Mouse (Mus musculus) CH12.LX (cell line): ENCODE measurements around the gene Serpinh1. TPM values are rescaled to one million over a fixed set of nuclear protein-coding genes. Genes with fewer than 3 reads are reported as not detected.

ENCODE experiments used
- DNase-seq: peaks from one replicate; pipeline ENCODE4 v3.0.0-alpha.2; 2013; ENCODE audit errors: extremely low read depth
- H3K27ac ChIP-seq: 2 replicates; pipeline ENCODE4 v1.5.1; 2012; ENCODE audit warnings: low read depth, mild to moderate bottlenecking, control low read depth, moderate library complexity; ENCODE audit not compliant: insufficient read depth
- H3K27me3 ChIP-seq: replicated peaks from 2 replicates; pipeline ENCODE3; 2012; ENCODE audit warnings: inconsistent platforms
- H3K36me3 ChIP-seq, 2 experiments: replicated peaks in 1 of 2; 2 replicates each; pipeline versions ENCODE3 to v1.6.1; 2012; ENCODE audit warnings: inconsistent platforms in 1 of 2, low read length in 1 of 2, mild to moderate bottlenecking in 1 of 2, mixed read lengths in 1 of 2, moderate library complexity in 1 of 2; ENCODE audit not compliant: control insufficient read depth in 1 of 2, insufficient read depth in 1 of 2
- H3K4me1 ChIP-seq, 2 experiments: 2 replicates each; pipeline ENCODE4 v1.6.1; 2012; ENCODE audit warnings: inconsistent platforms in 1 of 2, moderate library complexity in 1 of 2; ENCODE audit not compliant: insufficient read depth in 2 of 2, control insufficient read depth in 1 of 2
- H3K4me2 ChIP-seq: 2 replicates; pipeline ENCODE4 v1.6.1; 2012; ENCODE audit warnings: low read depth, mild to moderate bottlenecking, control low read depth; ENCODE audit not compliant: poor library complexity, insufficient read depth, severe bottlenecking
- H3K4me3 ChIP-seq, 3 experiments: fragments of 150-350 bp in 1 of 3; sonication (generic) in 1 of 3; replicated peaks in 1 of 3; 2 replicates each; pipeline versions ENCODE3 to v1.5.1; 2011 to 2012; ENCODE audit warnings: low read depth in 2 of 3, low read length in 2 of 3, mild to moderate bottlenecking in 2 of 3, moderate library complexity in 2 of 3, control low read depth in 1 of 3, improper control_type of control experiment in 1 of 3, inconsistent platforms in 1 of 3, mixed read lengths in 1 of 3; ENCODE audit not compliant: poor library complexity in 1 of 3
- H3K79me2 ChIP-seq: replicated peaks from 2 replicates; pipeline ENCODE4 v1.6.1; 2012; ENCODE audit warnings: mild to moderate bottlenecking, moderate library complexity; ENCODE audit not compliant: control insufficient read depth, poor library complexity, insufficient read depth, severe bottlenecking; ENCODE audit errors: extremely low read depth
- H3K9ac ChIP-seq: 2 replicates; pipeline ENCODE4 v1.6.1; 2012; ENCODE audit warnings: low read depth, mild to moderate bottlenecking, control low read depth, moderate library complexity; ENCODE audit not compliant: insufficient read depth
- H3K9me3 ChIP-seq: replicated peaks from 2 replicates; pipeline ENCODE3; 2012; ENCODE audit warnings: low read length, inconsistent platforms, mixed read lengths
- BHLHE40 ChIP-seq: IDR thresholded peaks from 2 replicates; pipeline ENCODE4 v1.6.1; 2011; ENCODE audit warnings: mild to moderate bottlenecking, low read depth, low read length, improper control_type of control experiment
- CHD2 ChIP-seq: IDR thresholded peaks from 2 replicates; pipeline ENCODE4 v1.6.1; 2011; ENCODE audit warnings: low read length, improper control_type of control experiment
- E2F4 ChIP-seq: IDR thresholded peaks from 2 replicates; pipeline ENCODE4 v1.6.1; 2011; ENCODE audit warnings: low read depth, low read length, improper control_type of control experiment; ENCODE audit not compliant: insufficient replicate concordance
- EP300 ChIP-seq: IDR thresholded peaks from 2 replicates; pipeline ENCODE4 v1.6.1; 2011; ENCODE audit warnings: low read length, improper control_type of control experiment
- HCFC1 ChIP-seq: IDR thresholded peaks from 2 replicates; pipeline ENCODE4 v1.6.1; 2012; ENCODE audit warnings: low read depth, mild to moderate bottlenecking, inconsistent platforms, low read length, improper control_type of control experiment
- IRF4 ChIP-seq: IDR thresholded peaks from 2 replicates; pipeline ENCODE4 v1.6.1; 2014; ENCODE audit warnings: low read depth, mild to moderate bottlenecking, inconsistent platforms, low read length, improper control_type of control experiment
- MAFK ChIP-seq: IDR thresholded peaks from 2 replicates; pipeline ENCODE4 v1.6.1; 2011; ENCODE audit warnings: low read length, improper control_type of control experiment; ENCODE audit not compliant: insufficient replicate concordance
- MAZ ChIP-seq: IDR thresholded peaks from 2 replicates; pipeline ENCODE4 v1.6.1; 2012; ENCODE audit warnings: low read depth, mild to moderate bottlenecking, inconsistent platforms, low read length, improper control_type of control experiment, moderate library complexity
- MEF2A ChIP-seq: IDR thresholded peaks from 2 replicates; pipeline ENCODE4 v1.6.1; 2014; ENCODE audit warnings: low read depth, mild to moderate bottlenecking, inconsistent platforms, low read length, improper control_type of control experiment, borderline replicate concordance
- MXI1 ChIP-seq: IDR thresholded peaks from 2 replicates; pipeline ENCODE4 v1.6.1; 2011; ENCODE audit warnings: mild to moderate bottlenecking, low read depth, low read length, improper control_type of control experiment
- MYC ChIP-seq: IDR thresholded peaks from 2 replicates; pipeline ENCODE4 v1.6.1; 2011; ENCODE audit warnings: low read depth, mild to moderate bottlenecking, improper control_type of control experiment, low read length
- NRF1 ChIP-seq: IDR thresholded peaks from 2 replicates; pipeline ENCODE4 v1.6.1; 2014; ENCODE audit warnings: low read depth, mild to moderate bottlenecking, inconsistent platforms, low read length, improper control_type of control experiment, moderate library complexity
- RAD21 ChIP-seq: IDR thresholded peaks from 2 replicates; pipeline ENCODE4 v1.6.1; 2011; ENCODE audit warnings: low read depth, mild to moderate bottlenecking, low read length, improper control_type of control experiment, moderate library complexity
- SMC3 ChIP-seq: IDR thresholded peaks from 2 replicates; pipeline ENCODE4 v1.6.1; 2011; ENCODE audit warnings: low read depth, low read length, improper control_type of control experiment
- TBP ChIP-seq: conservative IDR thresholded peaks from 2 replicates; pipeline ENCODE4 v1.6.1; 2011; ENCODE audit warnings: low read depth, low read length, improper control_type of control experiment
- TCF12 ChIP-seq: IDR thresholded peaks from 2 replicates; pipeline ENCODE4 v1.6.1; 2014; ENCODE audit warnings: low read depth, mild to moderate bottlenecking, inconsistent platforms, low read length, improper control_type of control experiment
- USF1 ChIP-seq: IDR thresholded peaks from 2 replicates; pipeline ENCODE4 v1.6.1; 2014; ENCODE audit warnings: low read depth, mild to moderate bottlenecking, inconsistent platforms, low read length, improper control_type of control experiment
- USF2 ChIP-seq: conservative IDR thresholded peaks from 2 replicates; pipeline ENCODE4 v1.6.1; 2011; ENCODE audit warnings: low read depth, low read length, improper control_type of control experiment
- ZC3H11A ChIP-seq: IDR thresholded peaks from 2 replicates; pipeline ENCODE4 v1.6.1; 2012; ENCODE audit warnings: low read depth, mild to moderate bottlenecking, inconsistent platforms, low read length, improper control_type of control experiment
- ZMIZ1 ChIP-seq: IDR thresholded peaks from 2 replicates; pipeline ENCODE4 v1.6.1; 2012; ENCODE audit warnings: low read depth, mild to moderate bottlenecking, inconsistent platforms, low read length, improper control_type of control experiment
- ZNF384 ChIP-seq: IDR thresholded peaks from 2 replicates; pipeline ENCODE4 v1.6.1; 2012; ENCODE audit warnings: low read depth, low read length, improper control_type of control experiment, inconsistent platforms
- dilution Hi-C: fragments of 300-500 bp; cut with MboI; formaldehyde crosslinking; loops from 2 replicates; pipeline ENCODE4 v1.14.3; 2020; ENCODE audit warnings: low sequenced_read_pairs; ENCODE audit not compliant: extremely low pct_unique_long_range_greater_than_20kb, extremely low pct_ligation_motif_present
- in situ Hi-C: fragments of 300-500 bp; cut with MboI; formaldehyde crosslinking; loops from 3 replicates; pipeline ENCODE4 v1.14.3; 2019; ENCODE audit warnings: low sequenced_read_pairs, low pct_ligation_motif_present, low pct_unique_long_range_greater_than_20kb, mixed read lengths
- polyA plus RNA-seq: library from polyadenylated mRNA; unstranded; fragments of >175 nt; gene quantifications from 2 replicates; pipeline ENCODE4 v1.2.1, GENCODE M21; 2012; ENCODE audit warnings: low read depth; ENCODE audit not compliant: insufficient read length
- total RNA-seq, 2 experiments: library from RNA; depleted of rRNA; stranded (reverse); fragments of 300-350 nt in 1 of 2; fragments of >200 nt in 1 of 2; gene quantifications; 2 replicates each; pipeline ENCODE4 v1.2.3; 2012 to 2014

The Serpinh1 gene
- total and polyA plus RNA-seq, 3 experiments = not detected

GRCm38 (mm10) chr7:99311433-99311832, 41.6 kb downstream of the Serpinh1 start:
- H3K4me2 ChIP-seq = no peak overlapping the region
- no peaks in the 10 kb centered on the region for H3K36me3 ChIP-seq
- dilution Hi-C loops = no loop called here
- no peaks in the 10 kb centered on the region for H3K9me3 ChIP-seq
- no peak for DNase-seq
- no peak overlapping the region for H3K27ac ChIP-seq
- TF ChIP-seq EP300 (no peak), TBP (no peak), TCF12 (no peak), ZMIZ1 (no peak), USF1 (no peak), E2F4 (no peak), ZNF384 (no peak), ZC3H11A (no peak), IRF4 (no peak), NRF1 (no peak), HCFC1 (no peak), RAD21 (no peak), MXI1 (no peak), SMC3 (no peak), BHLHE40 (no peak), MAZ (no peak), MAFK (no peak), MYC (no peak), MEF2A (no peak)
- no peaks in the 10 kb centered on the region for H3K27me3 ChIP-seq
- H3K79me2 ChIP-seq = no peaks in the 10 kb centered on the region
- no peak overlapping the region for H3K9ac ChIP-seq
- in situ Hi-C loops = no loop called here
- peaks cover 11 to 27% of the 10 kb centered on the region in 2 experiments for H3K4me1 ChIP-seq
- H3K4me3 ChIP-seq = no peak overlapping the region

GRCm38 (mm10) chr7:99306640-99307039, 46.4 kb downstream of the Serpinh1 start:
- Histone ChIP-seq H3K9ac (no peak overlapping the region), H3K36me3 (no peaks in the 10 kb centered on the region), H3K4me2 (no peak overlapping the region), H3K27ac (no peak overlapping the region), H3K79me2 (no peaks in the 10 kb centered on the region), H3K4me1 (peaks cover 27 to 51% of the 10 kb centered on the region in 2 experiments), H3K27me3 (no peaks in the 10 kb centered on the region), H3K9me3 (no peaks in the 10 kb centered on the region), H3K4me3 (no peak overlapping the region)
- dilution Hi-C loops = no loop called here
- TF ChIP-seq ZC3H11A (no peak), MXI1 (no peak), RAD21 (no peak), CHD2 (no peak), USF2 (no peak)
- DNase-seq = no peak
- in situ Hi-C loops = no loop called here
